Mouse (Mus musculus) heart, embryonic 13.5 days (tissue): Measurements from ENCODE around the gene Dip2c. TPM values are rescaled to one million over a fixed set of nuclear protein-coding genes. Genes with fewer than 3 reads are reported as not detected.

Source experiments
- ATAC-seq: fragments of 200-750 bp; cut with Nextera tagmentation; 2 replicates; pipeline ENCODE4 v1.8.0; 2017; ENCODE audit warnings: moderate TSS enrichment; ENCODE audit not compliant: insufficient number of reproducible peaks, low FRiP score, low TSS enrichment; ENCODE audit errors: extremely low read depth
- H3K27ac ChIP-seq: fragments of 300-500 bp; sonication (generic); replicated peaks from 2 replicates; pipeline ENCODE4 v1.5.1; 2015; ENCODE audit warnings: moderate library complexity, mild to moderate bottlenecking, inconsistent platforms
- H3K27me3 ChIP-seq: fragments of 300-500 bp; sonication (generic); replicated peaks from 2 replicates; pipeline ENCODE4 v1.6.1; 2015; ENCODE audit warnings: mild to moderate bottlenecking, inconsistent platforms
- H3K36me3 ChIP-seq: fragments of 300-500 bp; sonication (generic); 2 replicates; pipeline ENCODE4 v1.6.1; 2015; ENCODE audit warnings: mild to moderate bottlenecking, inconsistent platforms
- H3K4me1 ChIP-seq: fragments of 300-500 bp; sonication (generic); 2 replicates; pipeline ENCODE4 v1.6.1; 2015; ENCODE audit warnings: inconsistent platforms
- H3K4me2 ChIP-seq: fragments of 300-500 bp; sonication (generic); 2 replicates; pipeline ENCODE4 v1.6.1; 2015; ENCODE audit warnings: inconsistent platforms, mild to moderate bottlenecking, moderate library complexity
- H3K4me3 ChIP-seq: fragments of 300-500 bp; sonication (generic); 2 replicates; pipeline ENCODE4 v1.5.1; 2015; ENCODE audit warnings: moderate library complexity, mild to moderate bottlenecking, inconsistent platforms
- H3K9ac ChIP-seq: fragments of 300-500 bp; sonication (generic); 2 replicates; pipeline ENCODE4 v1.6.1; 2015; ENCODE audit warnings: inconsistent platforms, mild to moderate bottlenecking, moderate library complexity
- H3K9me3 ChIP-seq: fragments of 300-500 bp; sonication (generic); 2 replicates; pipeline ENCODE4 v1.6.1; 2016; ENCODE audit warnings: inconsistent platforms
- WGBS: fragments of 180-500 bp; shearing (Covaris S2); methylation state at CpG from one replicate; pipeline ENCODE4 v1.1.7; 2015; ENCODE audit warnings: mixed read lengths; 5-methylcytosine and 5-hydroxymethylcytosine counted together
- polyA plus RNA-seq: library from polyadenylated mRNA; unstranded; fragments of >200 nt; fragmentation: Nextera tagmentation; extraction: Ambion mirVana; gene quantifications from 2 replicates; pipeline ENCODE4 v1.2.1, GENCODE M21; 2015

The Dip2c gene
- polyA plus RNA-seq, 1 experiment from 2014 or later = 4.2 TPM

DNA sequence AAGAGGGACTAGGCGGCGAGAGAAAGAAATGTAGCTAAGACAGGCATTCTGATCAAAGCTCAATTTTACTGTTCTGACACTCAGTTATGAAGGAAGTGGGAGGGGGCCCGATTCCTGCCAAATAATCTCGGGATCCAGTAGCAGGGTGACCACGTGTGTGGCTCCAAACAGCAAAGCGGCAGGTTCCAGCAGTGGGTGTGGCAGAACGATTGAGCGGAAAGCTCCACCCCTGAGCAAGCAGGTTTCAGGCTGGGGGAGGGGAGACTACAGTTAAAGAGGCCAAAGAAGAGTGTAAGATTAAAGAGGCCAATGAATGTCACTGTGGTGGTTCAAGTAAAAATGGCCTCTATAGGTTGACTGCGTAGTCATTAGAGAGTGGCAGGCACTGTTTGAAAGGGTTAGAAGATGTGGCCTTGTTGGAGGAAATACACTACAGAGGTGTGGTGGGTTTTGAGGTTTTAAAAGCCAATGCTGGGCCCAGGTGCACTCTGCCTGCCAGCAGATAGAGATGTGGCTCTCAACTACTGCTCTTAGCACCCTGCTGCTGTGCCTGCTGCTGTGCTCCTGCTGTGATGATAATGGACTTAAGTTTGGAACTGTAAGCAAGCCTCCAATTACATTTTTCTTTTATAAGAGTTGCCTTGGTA lies 271.5 kb downstream of the Dip2c start:
- ATAC-seq = no peak
- 14% methylated on average over 9 of the region's 9 CpGs for WGBS
- Histone ChIP-seq H3K4me1 (peaks cover 14% of the 10 kb centered on the region), H3K36me3 (peaks cover 5% of the 10 kb centered on the region; the same call in 1 of the 2 replicates), H3K4me3 (no peak overlapping the region), H3K9ac (no peak overlapping the region), H3K27ac (no peak overlapping the region), H3K27me3 (no peaks in the 10 kb centered on the region), H3K4me2 (peak overlapping the region; percentile 47), H3K9me3 (no peaks in the 10 kb centered on the region)

- no peak for ATAC-seq
These were observed 285.8 kb downstream of the Dip2c start for GRCm38 (mm10) chr13:9562099-9562498.

DNA sequence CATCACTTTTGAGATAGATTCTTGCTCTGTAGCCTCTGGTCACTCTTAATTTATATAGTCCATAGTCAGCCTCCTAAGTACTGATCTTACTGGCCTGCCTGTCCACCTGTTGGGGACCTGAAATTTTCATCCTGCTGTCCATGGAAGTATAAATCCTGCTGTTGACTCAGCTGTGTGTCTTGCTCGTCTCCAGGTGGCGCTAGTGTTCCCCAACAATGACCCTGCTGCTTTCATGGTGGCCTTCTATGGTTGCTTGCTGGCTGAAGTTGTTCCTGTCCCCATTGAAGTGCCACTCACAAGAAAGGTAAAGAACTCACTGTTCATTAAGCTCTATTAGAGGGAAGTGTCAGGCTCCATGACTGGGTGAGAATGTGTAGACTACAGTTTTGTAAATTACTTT lies 286.6 kb downstream of the Dip2c start:
- H3K9me3 ChIP-seq = no peaks in the 10 kb centered on the region
- H3K4me3 ChIP-seq = no peak overlapping the region
- H3K4me2 ChIP-seq = no peak overlapping the region
- peaks cover 4% of the 10 kb centered on the region; the same call in 1 of the 2 replicates for H3K4me1 ChIP-seq
- H3K36me3 ChIP-seq = peaks cover 12% of the 10 kb centered on the region
- 9% methylated on average over 2 of the region's 2 CpGs for WGBS
- no peaks in the 10 kb centered on the region for H3K27me3 ChIP-seq
- ATAC-seq = no peak
- no peak overlapping the region for H3K9ac ChIP-seq
- no peak overlapping the region for H3K27ac ChIP-seq

More at GRCm38 (mm10) chr13:9562099-9562498, 285.8 kb downstream of the Dip2c start:
- Histone ChIP-seq H3K27ac (no peak overlapping the region), H3K9ac (no peak overlapping the region), H3K4me1 (peaks cover 4% of the 10 kb centered on the region; the same call in 1 of the 2 replicates), H3K4me2 (no peak overlapping the region), H3K27me3 (no peaks in the 10 kb centered on the region), H3K4me3 (no peak overlapping the region), H3K36me3 (peaks cover 8% of the 10 kb centered on the region), H3K9me3 (no peaks in the 10 kb centered on the region)
- WGBS = 78% methylated on average over 1 of the region's 1 CpGs

GRCm38 (mm10) chr13:9568852-9569251 lies 292.5 kb downstream of the Dip2c start:
- Histone ChIP-seq H3K36me3 (peaks cover 38% of the 10 kb centered on the region), H3K9me3 (no peaks in the 10 kb centered on the region), H3K4me2 (no peak overlapping the region), H3K27ac (no peak overlapping the region), H3K4me3 (no peak overlapping the region), H3K9ac (no peak overlapping the region), H3K27me3 (no peaks in the 10 kb centered on the region), H3K4me1 (peaks cover 4% of the 10 kb centered on the region; the same call in 1 of the 2 replicates)
- ATAC-seq = no peak
- WGBS = 70% methylated on average over 5 of the region's 5 CpGs

GRCm38 (mm10) chr13:9576686-9577085 lies 300.4 kb downstream of the Dip2c start:
- ATAC-seq = no peak
- Histone ChIP-seq H3K9me3 (no peaks in the 10 kb centered on the region), H3K36me3 (peaks cover 29% of the 10 kb centered on the region), H3K27ac (no peak overlapping the region), H3K4me2 (no peak overlapping the region), H3K4me1 (0 out of 2 replicates have a peak, but pooled peaks cover 3% of the 10 kb centered on the region), H3K9ac (no peak overlapping the region), H3K27me3 (no peaks in the 10 kb centered on the region), H3K4me3 (no peak overlapping the region)
- WGBS = 70% methylated on average over 4 of the region's 4 CpGs

GRCm38 (mm10) chr13:9578456-9578855 lies 302.1 kb downstream of the Dip2c start:
- no peak for ATAC-seq
- peaks cover 25% of the 10 kb centered on the region for H3K36me3 ChIP-seq
- H3K4me1 ChIP-seq = 0 out of 2 replicates have a peak, but pooled peaks cover 3% of the 10 kb centered on the region
- H3K9me3 ChIP-seq = no peaks in the 10 kb centered on the region
- no peak overlapping the region for H3K4me3 ChIP-seq
- no peak overlapping the region for H3K27ac ChIP-seq
- H3K4me2 ChIP-seq = no peak overlapping the region
- no peak overlapping the region for H3K9ac ChIP-seq
- WGBS = 69% methylated on average over 4 of the region's 4 CpGs
- no peaks in the 10 kb centered on the region for H3K27me3 ChIP-seq

GRCm38 (mm10) chr13:9581821-9582220 lies 305.5 kb downstream of the Dip2c start:
- H3K36me3 ChIP-seq = peaks cover 16% of the 10 kb centered on the region
- H3K9ac ChIP-seq = no peak overlapping the region
- no peak overlapping the region for H3K4me2 ChIP-seq
- H3K27ac ChIP-seq = no peak overlapping the region
- no peaks in the 10 kb centered on the region for H3K27me3 ChIP-seq
- ATAC-seq = no peak
- H3K9me3 ChIP-seq = no peaks in the 10 kb centered on the region
- H3K4me3 ChIP-seq = no peak overlapping the region
- 0 out of 2 replicates have a peak, but pooled peaks cover 3% of the 10 kb centered on the region for H3K4me1 ChIP-seq

DNA sequence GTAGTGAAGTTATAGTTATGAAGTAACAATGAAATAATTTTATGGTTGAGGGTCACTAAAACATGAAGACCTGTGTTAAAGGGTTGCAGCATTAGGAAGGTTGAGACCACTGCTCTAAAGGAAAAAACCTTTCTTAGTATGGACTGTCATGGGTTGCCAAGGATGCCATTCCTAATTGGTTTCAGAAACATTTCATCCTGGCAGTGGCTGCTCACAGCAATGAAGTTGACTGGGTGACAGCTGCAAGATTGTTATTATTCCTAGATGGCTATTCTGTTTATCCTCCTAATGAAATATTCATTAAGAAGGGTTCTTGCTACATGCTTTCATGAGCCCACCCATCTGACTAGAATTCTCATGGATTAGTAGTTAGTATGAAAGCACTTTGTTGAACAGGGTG lies 307.3 kb downstream of the Dip2c start:
- Histone ChIP-seq H3K9ac (no peak overlapping the region), H3K4me1 (no peaks in the 10 kb centered on the region), H3K9me3 (no peaks in the 10 kb centered on the region), H3K27ac (no peak overlapping the region), H3K27me3 (no peaks in the 10 kb centered on the region), H3K4me3 (no peak overlapping the region), H3K36me3 (peaks cover 5% of the 10 kb centered on the region), H3K4me2 (no peak overlapping the region)
- ATAC-seq = no peak

GRCm38 (mm10) chr13:9599334-9600096 lies 323.2 kb downstream of the Dip2c start:
- Histone ChIP-seq H3K27ac (no peak overlapping the region), H3K36me3 (peaks cover 22% of the 10 kb centered on the region), H3K9ac (no peak overlapping the region), H3K4me2 (no peak overlapping the region), H3K9me3 (no peaks in the 10 kb centered on the region), H3K4me1 (no peaks in the 10 kb centered on the region), H3K4me3 (no peak overlapping the region), H3K27me3 (no peaks in the 10 kb centered on the region)
- WGBS = 77% methylated on average over 6 of the region's 6 CpGs
- no peak for ATAC-seq

GRCm38 (mm10) chr13:9601350-9601749 lies 325.0 kb downstream of the Dip2c start:
- Histone ChIP-seq H3K4me1 (no peaks in the 10 kb centered on the region), H3K9me3 (no peaks in the 10 kb centered on the region), H3K36me3 (peaks cover 34% of the 10 kb centered on the region), H3K9ac (no peak overlapping the region), H3K27ac (no peak overlapping the region), H3K4me3 (no peak overlapping the region), H3K27me3 (no peaks in the 10 kb centered on the region), H3K4me2 (no peak overlapping the region)
- no peak for ATAC-seq
- 75% methylated on average over 3 of the region's 3 CpGs for WGBS

GRCm38 (mm10) chr13:9611229-9611628 lies 334.9 kb downstream of the Dip2c start:
- ATAC-seq = no peak
- H3K27ac ChIP-seq = no peak overlapping the region
- H3K9ac ChIP-seq = no peak overlapping the region
- WGBS = 38% methylated on average over 1 of the region's 1 CpGs
- peaks cover 30% of the 10 kb centered on the region for H3K36me3 ChIP-seq
- no peak overlapping the region for H3K4me3 ChIP-seq
- H3K9me3 ChIP-seq = no peaks in the 10 kb centered on the region
- H3K27me3 ChIP-seq = no peaks in the 10 kb centered on the region
- H3K4me2 ChIP-seq = no peak overlapping the region
- peaks cover 12% of the 10 kb centered on the region; the same call in 1 of the 2 replicates for H3K4me1 ChIP-seq
